Mouse (Mus musculus): ENCODE measurements around the gene Ube3c.

GRCm38 (mm10) chr5:29577795-29578631, 9.0 kb downstream of the Ube3c start:
- TF ChIP-seq POLR2A (IDR thresholded peaks at IDR 0.05; ENCODE audit: borderline replicate concordance, extremely low read depth, insufficient read depth, insufficient read length, poor library complexity, severe bottlenecking) = no peak
- no peak for TF ChIP-seq CTCF (IDR thresholded peaks at IDR 0.05; ENCODE audit: borderline replicate concordance, extremely low read depth, insufficient read depth, insufficient read length)
